Mouse (Mus musculus): ENCODE results near the gene Nudt15. TPM values are rescaled to one million over a fixed set of nuclear protein-coding genes. Genes with fewer than 3 reads are reported as not detected.

Nudt15 gene
- polyA plus RNA-seq, 1 experiment = not detected

DNA sequence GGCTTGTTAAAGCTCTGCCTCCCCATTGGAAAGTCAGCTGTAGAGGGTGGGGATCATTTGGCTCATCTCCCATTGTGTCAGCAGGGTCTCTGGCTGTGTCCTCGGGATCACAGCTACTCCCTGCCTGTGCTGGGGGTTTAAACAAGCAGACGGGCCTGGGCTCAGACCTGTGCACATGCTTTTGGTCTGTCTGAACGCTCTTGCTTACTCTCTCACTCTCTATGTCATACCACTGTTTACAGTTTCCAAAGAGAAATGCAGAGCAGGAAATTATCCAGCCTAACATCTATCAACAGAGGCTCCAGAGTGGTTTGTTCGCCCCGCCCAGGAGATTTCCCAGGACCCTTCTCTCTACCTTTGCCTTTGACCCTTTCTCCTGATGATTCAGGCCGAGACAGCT lies 46.3 kb downstream of the Nudt15 start:
- H3K4me1 ChIP-seq (ENCODE audit: control insufficient read depth, insufficient read depth, low read length) = no peaks in the 10 kb centered on the region
- no peak overlapping the region for H3K27ac ChIP-seq (ENCODE audit: insufficient read depth, low read depth, low read length)
- no peak overlapping the region for H3K4me3 ChIP-seq (ENCODE audit: insufficient read depth, low read depth, low read length)
- no peak for TF ChIP-seq POLR2A (IDR thresholded peaks at IDR 0.05; ENCODE audit: insufficient read depth, low read depth, low read length)
- no peak for TF ChIP-seq CTCF (IDR thresholded peaks at IDR 0.05; ENCODE audit: insufficient read depth, low read depth, low read length)
- 63% methylated on average over 6 of the region's 6 CpGs for WGBS

GRCm38 (mm10) chr14:73501283-73501682 lies 46.8 kb downstream of the Nudt15 start:
- TF ChIP-seq POLR2A (IDR thresholded peaks at IDR 0.05; ENCODE audit: insufficient read depth, low read depth, low read length) (no peak), CTCF (IDR thresholded peaks at IDR 0.05; ENCODE audit: insufficient read depth, low read depth, low read length) (no peak)
- Histone ChIP-seq H3K4me1 (ENCODE audit: control insufficient read depth, insufficient read depth, low read length) (no peaks in the 10 kb centered on the region), H3K27ac (ENCODE audit: insufficient read depth, low read depth, low read length) (no peak overlapping the region), H3K4me3 (ENCODE audit: insufficient read depth, low read depth, low read length) (no peak overlapping the region)
- whole genome bisulfite sequencing = 73% methylated on average over 9 of the region's 9 CpGs

DNA sequence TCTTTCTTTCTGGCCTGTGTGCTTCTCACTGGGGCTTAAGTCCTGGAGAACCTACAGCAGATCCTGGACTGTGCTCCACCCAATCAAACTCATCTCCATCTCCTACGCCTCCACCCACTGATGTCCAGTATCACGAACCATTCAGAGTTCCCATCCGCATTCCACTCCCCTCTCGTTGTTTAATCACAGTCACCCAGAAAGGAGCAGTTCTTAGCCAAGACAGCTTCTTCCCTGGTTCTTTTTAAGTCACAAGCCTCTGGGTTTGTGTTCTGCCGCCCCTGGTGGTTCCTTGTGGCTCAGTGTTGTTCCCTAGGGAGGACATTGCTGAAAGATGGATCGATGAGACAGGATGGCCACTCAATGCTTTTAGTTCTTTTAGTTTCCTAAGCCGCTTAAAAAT lies 52.3 kb downstream of the Nudt15 start:
- no peaks in the 10 kb centered on the region for H3K4me1 ChIP-seq (ENCODE audit: control insufficient read depth, insufficient read depth, low read length)
- 76% methylated on average over 7 of the region's 7 CpGs for WGBS

GRCm38 (mm10) chr14:73494122-73494521 lies 53.9 kb downstream of the Nudt15 start:
- TF ChIP-seq POLR2A (IDR thresholded peaks at IDR 0.05; ENCODE audit: insufficient read depth, low read depth, low read length) (no peak), CTCF (IDR thresholded peaks at IDR 0.05; ENCODE audit: insufficient read depth, low read depth, low read length) (no peak)
- no peak overlapping the region for H3K4me3 ChIP-seq (ENCODE audit: insufficient read depth, low read depth, low read length)
- 81% methylated on average over 6 of the region's 6 CpGs for WGBS
- H3K4me1 ChIP-seq (ENCODE audit: control insufficient read depth, insufficient read depth, low read length) = no peaks in the 10 kb centered on the region
- no peak overlapping the region for H3K27ac ChIP-seq (ENCODE audit: insufficient read depth, low read depth, low read length)

More for the DNA sequence above, 52.3 kb downstream of the Nudt15 start:
- TF ChIP-seq POLR2A (IDR thresholded peaks at IDR 0.05; ENCODE audit: insufficient read depth, low read depth, low read length) = no peak
- TF ChIP-seq CTCF (IDR thresholded peaks at IDR 0.05; ENCODE audit: insufficient read depth, low read depth, low read length) = no peak
- Histone ChIP-seq H3K27ac (ENCODE audit: insufficient read depth, low read depth, low read length) (no peak overlapping the region), H3K4me3 (ENCODE audit: insufficient read depth, low read depth, low read length) (no peak overlapping the region)

DNA sequence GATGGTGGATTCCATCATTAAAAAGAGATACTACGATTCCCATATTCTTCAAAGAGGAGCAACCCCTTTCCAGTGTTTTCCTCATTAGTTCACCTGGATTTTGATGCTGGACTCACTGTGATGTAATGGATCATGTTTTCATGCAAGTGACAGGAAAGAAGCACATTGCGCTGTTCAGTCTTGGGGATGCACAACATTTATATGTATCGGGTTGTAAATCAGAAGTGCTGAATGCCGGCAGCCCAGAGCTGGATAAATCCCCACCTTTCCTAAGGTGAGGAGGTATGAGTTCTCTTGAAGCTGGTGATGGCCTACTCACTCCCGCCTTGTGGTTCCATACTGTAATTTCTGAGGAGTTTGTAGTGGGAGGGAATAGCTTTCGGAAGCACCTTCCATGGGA lies 54.7 kb downstream of the Nudt15 start:
- Histone ChIP-seq H3K27ac (ENCODE audit: insufficient read depth, low read depth, low read length) (no peak overlapping the region), H3K4me1 (ENCODE audit: control insufficient read depth, insufficient read depth, low read length) (no peaks in the 10 kb centered on the region), H3K4me3 (ENCODE audit: insufficient read depth, low read depth, low read length) (no peak overlapping the region)
- TF ChIP-seq CTCF (IDR thresholded peaks at IDR 0.05; ENCODE audit: insufficient read depth, low read depth, low read length) = no peak
- no peak for TF ChIP-seq POLR2A (IDR thresholded peaks at IDR 0.05; ENCODE audit: insufficient read depth, low read depth, low read length)
- 98% methylated on average over 6 of the region's 6 CpGs for WGBS

DNA sequence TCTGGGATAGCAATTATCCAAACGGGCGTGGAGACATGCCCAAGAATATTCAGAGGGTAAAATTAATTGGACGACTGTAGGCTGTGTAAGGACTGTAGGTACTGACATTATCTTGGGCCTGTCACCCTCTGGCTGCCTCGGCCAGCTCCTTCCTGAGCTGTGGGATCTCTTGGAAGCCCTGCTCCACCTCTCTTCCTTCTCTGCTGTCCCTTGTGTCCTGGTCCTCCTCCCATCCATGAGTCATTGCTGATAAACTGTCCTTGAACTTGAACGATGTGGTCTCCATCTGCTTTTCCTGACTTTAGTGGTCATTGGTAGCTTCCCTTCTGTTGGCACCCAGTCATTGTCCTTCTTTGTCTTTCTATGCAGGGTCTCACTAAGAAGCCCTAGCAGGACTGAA lies 61.4 kb downstream of the Nudt15 start:
- H3K4me1 ChIP-seq (ENCODE audit: control insufficient read depth, insufficient read depth, low read length) = no peaks in the 10 kb centered on the region
- H3K4me3 ChIP-seq (ENCODE audit: insufficient read depth, low read depth, low read length) = no peak overlapping the region
- TF ChIP-seq POLR2A (IDR thresholded peaks at IDR 0.05; ENCODE audit: insufficient read depth, low read depth, low read length) (no peak), CTCF (IDR thresholded peaks at IDR 0.05; ENCODE audit: insufficient read depth, low read depth, low read length) (no peak)
- WGBS = 82% methylated on average over 5 of the region's 5 CpGs
- H3K27ac ChIP-seq (ENCODE audit: insufficient read depth, low read depth, low read length) = no peak overlapping the region

GRCm38 (mm10) chr14:73484366-73485110 lies 63.5 kb downstream of the Nudt15 start:
- Histone ChIP-seq H3K27ac (ENCODE audit: insufficient read depth, low read depth, low read length) (no peak overlapping the region), H3K4me1 (ENCODE audit: control insufficient read depth, insufficient read depth, low read length) (no peaks in the 10 kb centered on the region), H3K4me3 (ENCODE audit: insufficient read depth, low read depth, low read length) (no peak overlapping the region)
- 93% methylated on average over 3 of the region's 3 CpGs for WGBS
- TF ChIP-seq POLR2A (IDR thresholded peaks at IDR 0.05; ENCODE audit: insufficient read depth, low read depth, low read length) (no peak), CTCF (IDR thresholded peaks at IDR 0.05; ENCODE audit: insufficient read depth, low read depth, low read length) (no peak)

- 75% methylated on average over 5 of the region's 5 CpGs for WGBS
- Histone ChIP-seq H3K27ac (ENCODE audit: insufficient read depth, low read depth, low read length) (no peak overlapping the region), H3K4me1 (ENCODE audit: control insufficient read depth, insufficient read depth, low read length) (no peaks in the 10 kb centered on the region), H3K4me3 (ENCODE audit: insufficient read depth, low read depth, low read length) (no peak overlapping the region)
- no peak for TF ChIP-seq POLR2A (IDR thresholded peaks at IDR 0.05; ENCODE audit: insufficient read depth, low read depth, low read length)
- no peak for TF ChIP-seq CTCF (IDR thresholded peaks at IDR 0.05; ENCODE audit: insufficient read depth, low read depth, low read length)
Measured at GRCm38 (mm10) chr14:73483516-73484229, 64.4 kb downstream of the Nudt15 start.

DNA sequence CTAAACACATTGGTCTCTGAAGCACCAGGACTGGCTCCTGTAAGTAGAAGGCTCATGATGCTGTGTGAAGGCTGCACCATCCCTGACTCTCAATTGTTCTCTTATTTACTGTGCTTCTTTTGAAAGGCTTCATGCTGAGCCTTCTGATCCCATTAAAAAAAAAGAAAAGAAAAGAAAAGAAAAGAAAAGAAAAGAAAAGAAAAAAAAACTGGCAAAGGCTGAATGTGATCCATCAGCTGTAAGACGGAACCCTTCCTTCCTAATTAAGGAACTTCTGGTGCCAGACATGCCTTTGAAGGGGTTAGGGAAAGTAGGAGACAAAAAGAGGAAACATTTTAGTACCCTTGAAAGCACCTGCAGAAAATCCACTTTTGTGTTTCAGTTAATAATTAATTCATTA lies 68.3 kb downstream of the Nudt15 start:
- peaks cover 18% of the 10 kb centered on the region for H3K4me1 ChIP-seq (ENCODE audit: control insufficient read depth, insufficient read depth, low read length)
- TF ChIP-seq POLR2A (IDR thresholded peaks at IDR 0.05; ENCODE audit: insufficient read depth, low read depth, low read length) (no peak), CTCF (IDR thresholded peaks at IDR 0.05; ENCODE audit: insufficient read depth, low read depth, low read length) (no peak)
- no peak overlapping the region for H3K27ac ChIP-seq (ENCODE audit: insufficient read depth, low read depth, low read length)
- 75% methylated on average over 1 of the region's 1 CpGs for WGBS
- no peak overlapping the region for H3K4me3 ChIP-seq (ENCODE audit: insufficient read depth, low read depth, low read length)
